Mouse (Mus musculus): ENCODE data around the gene Scgb2b7. TPM values are rescaled to one million over a fixed set of nuclear protein-coding genes. Genes with fewer than 3 reads are reported as not detected.

Gene Scgb2b7
- polyA plus RNA-seq (2017; shearing (Covaris generic)) = not detected

DNA sequence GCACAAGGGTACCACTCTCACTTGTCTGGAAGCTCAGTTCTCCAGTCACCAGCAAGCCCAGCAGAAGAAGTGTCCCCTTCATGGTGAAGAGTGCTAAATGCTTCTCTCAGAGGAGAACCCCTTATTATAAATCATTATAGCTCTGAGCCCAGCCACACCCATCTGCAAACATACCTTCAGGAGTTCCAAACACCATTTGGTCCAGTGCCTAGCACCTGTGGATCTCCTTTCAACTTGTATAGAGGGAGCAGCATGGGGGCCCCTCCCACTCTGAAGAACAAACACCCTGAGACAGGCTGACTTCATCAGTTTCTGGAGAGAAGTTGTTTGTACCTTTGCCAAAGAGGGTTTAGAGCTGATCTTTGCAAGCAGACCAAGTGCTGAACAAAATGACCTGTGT lies at the start of gene Scgb2b7:
Gene Scgb2b7 (minus strand): TSS at position 101 of the 400 bp plus-strand sequence.

DNA sequence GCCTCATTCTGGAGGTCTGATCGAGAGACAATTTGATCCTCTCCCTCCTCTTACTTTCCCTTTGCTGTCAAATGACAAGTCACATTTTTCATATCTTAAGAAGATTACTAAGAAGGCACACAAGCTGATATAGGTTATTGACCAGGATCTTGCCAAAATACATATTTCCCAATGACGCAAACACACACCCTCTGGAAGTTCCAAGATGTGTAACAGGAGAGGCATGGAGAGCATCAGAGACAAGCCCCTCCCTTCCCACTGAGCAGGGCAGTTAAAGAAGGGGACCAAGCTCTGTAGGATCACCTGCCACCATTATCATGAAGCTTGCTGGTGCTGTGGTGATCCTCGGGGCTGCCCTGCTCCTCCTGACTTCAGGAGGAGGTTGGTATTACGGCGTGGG lies 6.8 kb upstream of the Scgb2b7 start, which contains the start of gene Scgb1b7:
Gene Scgb1b7 (plus strand): TSS at position 301 of the 400 bp plus-strand sequence.

Other genes with a start within 250 kb of the Scgb2b7 start
- not detected for gene Scgb1b7, start 6.9 kb upstream of the Scgb2b7 start, polyA plus RNA-seq (2017; shearing (Covaris generic))